Mouse (Mus musculus) stomach, postnatal 0 days (tissue): ENCODE results near the gene A930017K11Rik.

Experiments
- CTCF ChIP-seq: IDR thresholded peaks from 2 replicates; pipeline ENCODE4 v1.5.1; 2016; ENCODE audit warnings: antibody characterized with exemption, low read depth, mild to moderate bottlenecking, moderate library complexity
- EP300 ChIP-seq: optimal IDR thresholded peaks from 2 replicates; pipeline ENCODE3; 2016; ENCODE audit warnings: antibody characterized with exemption

DNA sequence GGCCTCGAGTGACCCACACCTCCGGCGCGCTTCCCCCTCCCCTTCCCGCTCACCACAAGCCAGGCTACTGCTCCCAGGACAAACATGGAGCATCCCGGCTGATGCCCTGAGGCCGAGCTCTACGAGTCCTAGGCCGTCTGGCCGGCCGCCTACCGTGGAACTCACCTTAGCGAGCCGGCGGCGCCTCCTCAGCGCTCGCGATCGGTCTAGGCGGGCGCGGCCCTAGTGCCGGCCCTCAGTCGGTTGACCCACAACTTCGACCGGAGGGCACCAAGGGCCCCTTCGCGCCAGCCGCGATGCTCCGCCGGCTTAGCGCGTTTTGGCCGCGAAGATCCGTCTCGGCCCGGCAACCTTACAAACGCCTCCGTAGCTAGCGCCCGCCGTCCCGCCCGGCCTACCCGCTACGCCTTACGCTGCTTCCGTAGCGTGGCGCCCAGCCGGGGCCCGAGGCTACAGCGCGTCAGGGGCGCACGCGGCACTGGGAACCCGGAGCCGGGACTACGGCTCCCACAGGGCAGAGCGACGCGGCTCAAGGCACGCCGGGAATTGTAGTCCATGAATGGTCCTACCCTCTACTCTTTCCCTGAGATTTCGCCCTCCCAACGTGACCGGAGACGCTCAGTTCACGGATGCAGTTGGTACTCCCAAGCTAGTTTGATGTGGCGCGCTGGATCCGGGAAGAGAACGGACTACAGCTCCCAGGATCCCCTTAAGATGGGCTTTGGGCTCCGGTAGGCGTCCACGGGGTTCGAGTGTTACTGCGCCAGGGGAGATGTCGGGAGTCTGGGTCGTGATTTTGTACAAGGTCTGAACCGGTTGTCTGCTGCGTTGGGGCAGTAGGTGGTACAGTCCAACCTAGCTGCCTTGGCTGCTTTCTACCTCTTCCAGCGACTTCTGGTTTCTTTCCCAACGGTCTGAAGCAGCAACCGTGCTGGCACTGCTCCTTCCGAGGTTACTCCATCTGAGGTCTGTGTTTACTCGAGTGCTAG, 33.2 kb upstream of the A930017K11Rik start, which contains the start of gene Capn15:
- TF ChIP-seq CTCF, result no peak
- TF ChIP-seq EP300, result no peak
